Mouse (Mus musculus): ENCODE results near the gene Uso1. TPM values are rescaled to one million over a fixed set of nuclear protein-coding genes. Genes with fewer than 3 reads are reported as not detected.

Uso1 gene
- polyA plus RNA-seq, 1 experiment from 2014 or later, result 43.5 TPM

DNA sequence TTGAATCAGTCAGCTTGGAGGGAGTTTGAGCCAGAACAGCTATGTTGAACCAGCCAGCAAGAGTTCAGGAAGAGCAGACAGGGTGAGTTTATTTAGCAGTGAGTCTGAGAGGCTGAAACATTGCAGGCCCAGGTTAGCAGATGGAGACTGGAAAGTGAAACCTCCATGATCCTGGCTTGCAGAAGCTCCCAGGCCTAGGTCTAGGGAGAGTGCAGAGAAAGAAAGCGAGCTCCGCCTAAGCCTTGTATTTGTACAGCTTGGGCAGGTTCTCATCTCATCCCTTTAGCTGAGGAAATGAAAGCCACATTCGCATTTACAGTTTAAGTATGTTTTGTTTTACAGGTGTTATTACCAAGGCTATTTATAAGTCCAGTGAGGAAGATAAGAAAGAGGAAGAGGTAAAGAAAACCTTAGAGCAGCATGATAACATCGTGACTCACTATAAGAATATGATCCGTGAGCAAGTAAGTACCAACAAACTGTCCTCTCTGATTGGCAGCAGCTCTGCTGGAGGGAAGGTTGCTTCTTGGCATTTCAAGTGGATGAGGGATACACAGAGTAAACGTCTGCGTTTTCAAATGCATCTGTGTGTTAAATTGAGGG, 51.2 kb downstream of the Uso1 start:
- no peak for DNase-seq (ENCODE audit: low spot score)

GRCm38 (mm10) chr5:92195716-92196115, 58.0 kb downstream of the Uso1 start:
- DNase-seq (ENCODE audit: low spot score), result peak; percentile 50

GRCm38 (mm10) chr5:92196895-92197811, 59.4 kb downstream of the Uso1 start:
- DNase-seq (ENCODE audit: low spot score), result no peak

- DNase-seq (ENCODE audit: low spot score), result no peak
These were observed 60.5 kb downstream of the Uso1 start for GRCm38 (mm10) chr5:92198266-92198665.

- peak; percentile 22 for DNase-seq (ENCODE audit: low spot score)
These were observed 66.7 kb downstream of the Uso1 start for GRCm38 (mm10) chr5:92204162-92205036.

GRCm38 (mm10) chr5:92205184-92205583, 67.4 kb downstream of the Uso1 start:
- no peak for DNase-seq (ENCODE audit: low spot score)

GRCm38 (mm10) chr5:92205706-92206105, 68.0 kb downstream of the Uso1 start:
- no peak for DNase-seq (ENCODE audit: low spot score)

DNA sequence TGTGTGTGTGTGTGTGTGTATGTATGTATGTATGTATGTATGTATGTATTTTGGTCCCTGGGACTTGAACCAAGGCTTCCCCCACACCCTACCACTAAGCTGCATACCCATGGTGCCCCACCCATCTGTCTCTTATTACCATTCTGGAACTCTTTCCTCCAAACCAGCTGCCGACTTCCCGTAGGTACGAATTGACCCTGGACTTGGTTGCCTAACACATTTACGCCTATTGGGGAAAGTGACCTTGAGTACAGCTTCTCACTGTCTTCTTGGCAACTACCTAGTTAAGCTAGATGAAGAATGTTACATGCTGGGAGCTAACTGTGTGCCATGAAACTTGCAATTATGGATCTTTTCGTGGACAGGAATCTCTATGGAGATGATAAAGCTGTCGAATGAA, 68.4 kb downstream of the Uso1 start:
- no peak for DNase-seq (ENCODE audit: low spot score)

DNA sequence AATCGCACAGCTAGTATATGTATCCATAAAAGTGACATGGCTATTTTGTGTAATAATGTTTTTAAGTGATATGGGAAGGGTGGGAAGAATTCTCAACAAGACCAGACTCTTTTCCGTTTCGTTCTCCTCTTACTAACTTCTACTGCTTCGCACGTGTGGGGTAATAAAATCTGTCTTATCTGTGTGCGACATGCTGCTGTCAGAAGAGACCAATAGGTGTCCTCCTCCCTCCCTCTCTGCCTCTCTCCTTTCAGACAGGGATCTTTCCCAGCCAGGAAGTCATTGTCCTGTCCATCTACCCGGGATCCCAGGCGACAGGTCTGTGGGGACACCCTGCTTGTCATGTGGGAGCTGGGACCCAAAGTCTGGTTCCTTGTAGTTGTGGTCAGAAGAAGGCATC, 72.5 kb downstream of the Uso1 start:
- no peak for DNase-seq (ENCODE audit: low spot score)

- no peak for DNase-seq (ENCODE audit: low spot score)
These were observed 74.5 kb downstream of the Uso1 start for GRCm38 (mm10) chr5:92212231-92212630.

DNA sequence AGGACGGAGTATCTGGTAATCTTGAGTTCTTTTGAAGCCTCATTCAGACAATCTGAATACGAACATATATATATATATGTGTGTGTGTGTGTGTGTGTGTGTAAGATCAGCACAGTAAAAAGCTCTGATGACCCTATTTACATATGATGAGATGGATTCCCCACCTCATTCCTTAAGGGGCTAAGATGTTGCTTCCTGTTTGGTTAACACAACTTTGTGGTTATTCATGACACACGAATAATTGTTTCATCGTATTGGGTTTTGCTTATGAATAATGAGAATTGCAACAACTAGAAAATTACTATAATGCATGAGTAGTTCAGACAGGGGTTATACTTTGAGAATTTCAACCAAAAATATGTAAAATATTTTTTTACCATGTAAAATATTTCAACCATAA, 77.6 kb downstream of the Uso1 start, which contains the start of gene U90926:
Gene U90926 (minus strand): TSS at position 101 of the 400 bp plus-strand sequence.
- no peak for DNase-seq (ENCODE audit: low spot score)

DNA sequence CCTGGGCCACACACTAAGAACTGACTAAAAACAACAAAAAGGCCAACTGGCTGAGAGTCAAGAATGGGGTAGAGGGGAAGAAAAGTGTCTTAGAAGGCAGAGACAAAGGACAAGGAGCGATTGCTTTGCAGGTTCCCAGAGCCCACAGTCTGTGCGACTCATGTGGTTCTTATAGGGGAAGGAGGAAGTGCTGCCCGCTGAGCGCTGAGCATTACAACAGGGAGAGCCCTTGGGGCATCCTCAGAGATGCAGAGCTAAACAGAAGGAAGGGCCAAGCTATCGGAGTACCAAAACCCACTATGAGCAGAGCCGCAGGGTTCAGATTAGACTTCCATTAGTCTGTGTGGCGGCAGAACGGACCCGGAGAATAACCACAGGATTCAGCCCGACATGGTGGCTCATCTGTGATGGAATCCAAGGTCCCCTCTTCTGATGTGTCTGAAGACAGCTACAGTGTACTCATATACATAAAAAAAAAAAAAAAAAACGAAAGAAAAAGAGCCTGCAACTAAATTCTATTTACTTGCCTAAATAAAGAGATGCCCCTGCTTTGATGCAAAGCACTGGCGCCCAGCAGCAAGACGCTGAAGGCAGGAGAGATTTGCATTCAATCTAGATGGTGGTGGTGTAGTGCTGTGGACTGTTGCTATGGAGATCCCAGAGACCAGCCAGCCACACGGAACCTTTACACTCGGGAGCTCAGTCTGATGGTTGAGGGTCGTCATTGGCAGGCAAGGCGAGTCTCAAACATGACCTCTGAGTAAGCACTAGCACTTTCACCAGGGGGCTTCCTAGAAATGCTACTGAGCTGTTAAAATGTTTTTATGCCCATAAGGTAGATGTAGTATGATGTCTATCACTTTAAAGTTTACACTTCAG, 81.4 kb downstream of the Uso1 start:
- no peak for DNase-seq (ENCODE audit: low spot score)

DNA sequence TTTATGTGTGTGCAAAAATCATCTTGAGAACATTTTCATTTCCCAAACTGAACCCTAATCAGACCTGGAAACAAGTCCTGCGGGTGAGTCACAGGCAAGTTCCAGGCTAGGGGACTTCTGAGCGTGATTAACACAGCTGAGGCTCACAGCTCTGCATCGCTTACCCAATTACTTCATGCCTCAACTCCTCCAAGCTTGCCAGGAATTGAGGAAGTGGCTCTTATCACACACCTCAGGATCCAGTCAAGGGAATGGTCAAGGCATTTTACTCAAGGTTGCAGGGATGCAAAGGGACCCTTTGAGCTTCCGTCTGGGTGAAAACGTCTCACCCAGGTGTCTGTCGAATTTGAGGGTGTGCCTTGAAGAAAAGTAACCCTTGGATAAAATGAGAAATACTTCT, 82.1 kb downstream of the Uso1 start:
- no peak for DNase-seq (ENCODE audit: low spot score)

DNA sequence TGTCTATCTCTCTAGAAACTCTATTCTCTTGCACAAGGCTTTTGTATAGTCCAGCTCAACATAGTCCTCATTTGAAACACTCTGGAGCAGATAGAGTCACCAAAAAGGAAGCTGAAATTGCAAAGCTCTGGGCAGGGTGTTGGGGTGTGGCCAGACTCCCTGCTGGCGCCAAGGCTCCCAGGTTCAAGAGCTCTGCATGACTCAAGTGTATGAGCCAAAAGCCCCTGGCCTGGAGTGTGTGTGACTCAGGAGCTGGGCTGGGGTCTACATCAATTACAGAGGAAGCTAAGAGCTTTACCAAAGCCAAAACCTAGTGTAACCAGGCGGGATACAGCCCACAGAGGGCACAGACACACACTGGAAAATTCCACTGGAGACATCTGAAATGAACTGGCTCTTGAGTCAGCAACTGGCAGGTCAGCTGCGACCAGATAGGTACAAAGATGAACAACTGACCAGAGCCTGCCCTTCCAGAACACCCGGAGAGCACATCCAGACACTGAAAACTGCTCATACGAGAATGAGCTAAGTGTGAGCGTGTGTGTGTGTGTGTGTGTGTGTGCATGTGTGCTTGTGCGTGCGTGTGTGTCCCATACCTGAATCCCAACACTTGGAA, 82.7 kb downstream of the Uso1 start:
- DNase-seq (ENCODE audit: low spot score), result no peak

DNA sequence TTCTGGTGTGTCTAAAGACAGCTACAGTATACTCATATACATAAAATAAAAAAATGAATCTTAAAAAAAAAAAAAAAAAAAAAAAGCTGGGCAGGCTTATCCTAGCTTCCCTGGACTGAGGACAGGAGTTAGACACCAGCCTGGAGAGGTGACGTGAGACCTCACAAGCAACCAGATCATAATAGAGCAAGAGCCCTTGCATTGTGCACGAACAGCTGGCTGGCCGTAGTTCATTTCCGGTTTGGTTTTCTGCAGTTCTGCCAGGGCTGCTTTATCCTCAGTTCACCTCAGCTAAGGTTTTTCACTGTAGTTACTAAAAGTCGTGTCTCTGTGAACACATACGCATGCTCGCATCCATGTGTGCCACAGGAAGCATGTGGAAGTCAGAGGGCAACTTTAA, 90.0 kb downstream of the Uso1 start:
- DNase-seq (ENCODE audit: low spot score), result no peak

DNA sequence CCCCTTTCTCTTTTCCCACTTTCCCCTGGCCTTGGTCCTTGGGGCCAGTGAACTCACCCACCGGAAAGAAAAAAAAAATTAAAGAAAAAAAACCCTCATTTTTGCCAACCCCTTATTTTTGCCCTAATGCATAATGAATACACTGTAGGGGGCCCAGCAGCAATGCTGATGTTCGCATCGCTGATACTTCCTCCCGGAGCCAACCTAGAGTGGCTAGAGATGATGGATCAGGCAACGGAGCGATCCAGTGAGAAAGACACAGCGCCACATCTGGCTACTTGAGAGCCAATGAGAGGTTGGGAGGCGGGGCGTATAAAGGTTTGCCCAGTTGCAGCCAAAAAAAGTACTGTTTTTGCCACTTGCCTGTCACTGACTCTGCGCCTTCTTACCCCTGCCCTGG, 91.0 kb downstream of the Uso1 start:
- DNase-seq (ENCODE audit: low spot score), result peak; percentile 15

DNA sequence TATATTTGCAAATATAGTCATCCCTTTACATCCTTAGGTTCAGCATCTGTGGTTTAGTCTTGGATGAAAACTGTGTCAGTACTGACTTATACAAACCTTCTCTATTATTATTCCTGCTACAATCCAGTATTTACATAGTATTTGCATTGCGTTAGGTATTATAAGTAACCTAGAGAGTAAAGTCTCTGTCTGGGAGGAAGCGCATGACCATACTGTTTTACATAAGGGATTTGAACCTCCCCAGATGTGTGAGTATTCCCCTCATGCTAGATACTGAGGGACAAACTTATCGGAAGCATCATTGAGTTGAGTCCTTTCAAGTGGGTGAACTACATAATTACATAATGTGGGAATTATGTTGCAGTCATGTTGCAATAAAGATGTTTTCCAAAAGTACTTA, 91.8 kb downstream of the Uso1 start:
- DNase-seq (ENCODE audit: low spot score), result no peak

GRCm38 (mm10) chr5:92230306-92230705, 92.6 kb downstream of the Uso1 start:
- peak; percentile 25 for DNase-seq (ENCODE audit: low spot score)

DNA sequence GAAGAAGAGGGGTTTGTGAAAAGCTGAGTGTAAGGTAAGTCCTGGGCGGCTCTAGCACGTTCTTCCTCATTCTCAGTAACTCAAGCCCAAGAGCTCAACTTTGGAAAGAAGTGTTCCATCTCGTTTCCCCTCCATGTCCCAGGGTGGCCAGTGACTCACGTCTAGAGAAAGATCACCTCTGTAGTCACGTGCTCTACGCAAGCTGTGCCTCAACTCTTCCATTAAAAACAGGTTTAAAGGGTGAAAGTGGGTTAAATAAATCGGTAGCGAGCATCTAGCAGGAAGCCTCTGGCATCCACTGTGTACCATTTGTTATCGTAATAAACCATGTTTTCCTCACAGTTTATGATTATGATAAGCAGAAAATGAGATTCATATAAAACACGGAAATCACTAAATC, 94.1 kb downstream of the Uso1 start:
- DNase-seq (ENCODE audit: low spot score), result no peak

GRCm38 (mm10) chr5:92233366-92233765, 95.6 kb downstream of the Uso1 start:
- DNase-seq (ENCODE audit: low spot score), result no peak

All from thymus, postnatal 0 days (tissue).